Mouse (Mus musculus): Measurements from ENCODE around the gene Satb2. TPM values are rescaled to one million over a fixed set of nuclear protein-coding genes. Genes with fewer than 3 reads are reported as not detected.
"Not testable (repeated sequence)": the region's sequence is repeated elsewhere in the genome, so short reads cannot be mapped to it uniquely, and the experiment has no call there.

The Satb2 gene
- total and polyA plus RNA-seq, 3 experiments: 0.38 TPM; not detected in 2

- H3K27me3 ChIP-seq (ENCODE audit: insufficient read depth, low read length): no peaks in the 10 kb centered on the region
- TF ChIP-seq CTCF (IDR thresholded peaks at IDR 0.05; ENCODE audit: low read depth, low read length) (no peak), TAL1 (conservative IDR thresholded peaks at IDR 0.05; ENCODE audit: low read depth, low read length) (no peak), GATA2 (IDR thresholded peaks at IDR 0.05; ENCODE audit: borderline replicate concordance, low read depth, low read length) (no peak)
- DNase-seq (ENCODE audit: low spot score) (no peak), ATAC-seq (ENCODE audit: extremely low read depth, insufficient number of reproducible peaks, low FRiP score, poor library complexity, severe bottlenecking) (no peak)
- peaks cover 51% of the 10 kb centered on the region for H3K9me3 ChIP-seq (replicated peaks)
- H3K36me3 ChIP-seq (replicated peaks): no peaks in the 10 kb centered on the region
- no peaks in the 10 kb centered on the region for H3K4me1 ChIP-seq (ENCODE audit: insufficient read depth, low read depth, low read length)
- no peak overlapping the region for H3K4me3 ChIP-seq (ENCODE audit: low read depth, low read length)
Observed at GRCm38 (mm10) chr1:56800611-56801010, 177.8 kb downstream of the Satb2 start.

DNA sequence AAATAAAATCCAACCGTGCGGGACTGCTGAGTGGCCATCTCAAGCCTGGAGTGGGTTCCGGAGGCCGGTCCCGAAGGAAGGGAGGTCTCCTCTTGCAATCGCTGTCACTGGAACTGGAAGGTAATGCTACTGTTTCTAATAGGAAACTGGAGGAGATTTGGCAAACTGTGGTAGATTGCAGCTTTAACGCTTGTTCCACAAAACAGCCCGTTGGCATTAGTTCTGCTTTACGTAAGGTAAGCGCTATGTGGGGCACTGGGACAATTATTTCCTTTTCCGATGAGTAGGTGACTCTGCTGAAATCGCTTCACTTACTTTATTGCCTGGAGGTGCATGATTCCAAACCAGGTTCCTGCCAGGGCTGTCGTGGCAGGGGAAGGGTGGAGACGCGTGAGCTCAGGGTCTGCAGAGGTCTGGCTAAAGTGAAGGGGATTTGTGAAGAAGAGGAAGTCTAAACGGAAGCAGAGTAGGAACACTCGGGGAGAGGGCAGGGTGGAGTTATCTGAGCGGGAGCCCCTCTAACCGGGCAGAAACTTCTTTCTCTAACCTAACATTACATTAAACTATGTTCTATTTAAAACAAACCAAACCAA is 183.3 kb downstream of the Satb2 start:
- no peaks in the 10 kb centered on the region for H3K27me3 ChIP-seq (ENCODE audit: insufficient read depth, low read length)
- peaks cover 41% of the 10 kb centered on the region for H3K9me3 ChIP-seq (replicated peaks)
- H3K36me3 ChIP-seq (replicated peaks): no peaks in the 10 kb centered on the region
- no peak for ATAC-seq (ENCODE audit: extremely low read depth, insufficient number of reproducible peaks, low FRiP score, poor library complexity, severe bottlenecking)
- TF ChIP-seq POLR2AphosphoS5 (IDR thresholded peaks at IDR 0.05; ENCODE audit: insufficient replicate concordance, low read depth, low read length) (no peak), CTCF (IDR thresholded peaks at IDR 0.05; ENCODE audit: low read depth, low read length) (no peak), TAL1 (conservative IDR thresholded peaks at IDR 0.05; ENCODE audit: low read depth, low read length) (no peak), GATA1 (IDR thresholded peaks at IDR 0.05; ENCODE audit: borderline replicate concordance, low read length) (no peak)
- no peak for DNase-seq (ENCODE audit: low spot score)
- H3K4me1 ChIP-seq (ENCODE audit: insufficient read depth, low read depth, low read length): no peaks in the 10 kb centered on the region
- no peak overlapping the region for H3K4me3 ChIP-seq (ENCODE audit: low read depth, low read length)

DNA sequence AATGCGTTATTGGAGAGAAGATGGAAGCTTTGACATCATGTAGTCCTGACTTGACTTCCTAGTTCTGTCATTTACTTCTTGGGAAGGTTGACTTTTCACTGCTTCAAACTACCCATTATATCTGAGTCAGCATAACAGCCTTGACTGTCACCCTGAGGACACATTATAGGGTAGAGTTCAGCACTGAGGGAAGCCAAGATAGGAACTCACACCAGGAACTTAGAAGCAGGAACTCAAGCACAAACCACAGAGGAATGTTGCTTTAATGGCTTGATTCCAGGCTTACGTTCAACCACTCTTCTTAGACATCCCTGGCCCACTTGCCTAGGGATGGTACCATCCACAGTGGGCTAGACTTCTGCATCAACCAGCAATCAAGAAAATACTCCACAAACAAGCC is 188.8 kb downstream of the Satb2 start:
- ATAC-seq (ENCODE audit: extremely low read depth, insufficient number of reproducible peaks, low FRiP score, poor library complexity, severe bottlenecking) (no peak), DNase-seq (ENCODE audit: low spot score) (no peak)
- TF ChIP-seq TAL1 (conservative IDR thresholded peaks at IDR 0.05; ENCODE audit: low read depth, low read length) (no peak), GATA2 (IDR thresholded peaks at IDR 0.05; ENCODE audit: borderline replicate concordance, low read depth, low read length) (no peak), GATA1 (IDR thresholded peaks at IDR 0.05; ENCODE audit: borderline replicate concordance, low read length) (no peak), POLR2AphosphoS5 (IDR thresholded peaks at IDR 0.05; ENCODE audit: insufficient replicate concordance, low read depth, low read length) (no peak), CTCF (IDR thresholded peaks at IDR 0.05; ENCODE audit: low read depth, low read length) (no peak)
- H3K4me1 ChIP-seq (ENCODE audit: insufficient read depth, low read depth, low read length): no peaks in the 10 kb centered on the region
- no peaks in the 10 kb centered on the region for H3K36me3 ChIP-seq (replicated peaks)
- no peaks in the 10 kb centered on the region for H3K27me3 ChIP-seq (ENCODE audit: insufficient read depth, low read length)
- no peak overlapping the region for H3K4me3 ChIP-seq (ENCODE audit: low read depth, low read length)
- H3K9me3 ChIP-seq (replicated peaks): peaks cover 38% of the 10 kb centered on the region

DNA sequence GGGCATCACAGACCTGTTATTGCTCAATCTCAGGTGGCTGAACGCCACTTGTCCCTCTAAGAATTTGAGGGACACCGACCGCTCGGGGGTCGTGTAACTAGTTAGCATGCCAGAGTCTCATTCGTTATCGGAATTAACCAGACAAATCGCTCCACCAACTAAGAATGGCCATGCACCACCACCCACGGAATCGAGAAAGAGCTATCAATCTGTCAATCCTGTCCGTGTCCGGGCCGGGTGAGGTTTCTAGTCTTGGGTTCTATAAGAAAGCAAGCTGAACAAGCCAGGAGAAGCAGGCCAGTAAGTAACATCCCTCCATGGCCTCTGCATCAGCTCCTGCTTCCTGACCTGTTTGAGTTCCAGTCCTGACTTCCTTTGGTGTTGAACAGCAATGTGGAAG is 196.3 kb downstream of the Satb2 start:
- H3K4me3 ChIP-seq (ENCODE audit: low read depth, low read length); H3K36me3 ChIP-seq (replicated peaks); H3K4me1 ChIP-seq (ENCODE audit: insufficient read depth, low read depth, low read length); H3K27me3 ChIP-seq (ENCODE audit: insufficient read depth, low read length); DNase-seq (ENCODE audit: low spot score): not testable (repeated sequence)
- peak; percentile 100 for ATAC-seq (ENCODE audit: extremely low read depth, insufficient number of reproducible peaks, low FRiP score, poor library complexity, severe bottlenecking)
- peaks cover 46% of the 10 kb centered on the region for H3K9me3 ChIP-seq (replicated peaks)

GRCm38 (mm10) chr1:56764205-56764604 is 214.2 kb downstream of the Satb2 start:
- no peak for TF ChIP-seq GATA1 (IDR thresholded peaks at IDR 0.05; ENCODE audit: borderline replicate concordance, low read length)
- TF ChIP-seq CTCF (IDR thresholded peaks at IDR 0.05; ENCODE audit: low read depth, low read length): no peak
- no peak for TF ChIP-seq TAL1 (conservative IDR thresholded peaks at IDR 0.05; ENCODE audit: low read depth, low read length)
- no peak for TF ChIP-seq GATA2 (IDR thresholded peaks at IDR 0.05; ENCODE audit: borderline replicate concordance, low read depth, low read length)
- no peak for TF ChIP-seq POLR2AphosphoS5 (IDR thresholded peaks at IDR 0.05; ENCODE audit: insufficient replicate concordance, low read depth, low read length)
- Histone ChIP-seq H3K4me1 (ENCODE audit: insufficient read depth, low read depth, low read length) (no peaks in the 10 kb centered on the region), H3K9me3 (replicated peaks) (peaks cover 20% of the 10 kb centered on the region), H3K4me3 (ENCODE audit: low read depth, low read length) (no peak overlapping the region), H3K27me3 (ENCODE audit: insufficient read depth, low read length) (no peaks in the 10 kb centered on the region), H3K36me3 (replicated peaks) (no peaks in the 10 kb centered on the region)
- no peak for DNase-seq (ENCODE audit: low spot score)
- ATAC-seq (ENCODE audit: extremely low read depth, insufficient number of reproducible peaks, low FRiP score, poor library complexity, severe bottlenecking): no peak

DNA sequence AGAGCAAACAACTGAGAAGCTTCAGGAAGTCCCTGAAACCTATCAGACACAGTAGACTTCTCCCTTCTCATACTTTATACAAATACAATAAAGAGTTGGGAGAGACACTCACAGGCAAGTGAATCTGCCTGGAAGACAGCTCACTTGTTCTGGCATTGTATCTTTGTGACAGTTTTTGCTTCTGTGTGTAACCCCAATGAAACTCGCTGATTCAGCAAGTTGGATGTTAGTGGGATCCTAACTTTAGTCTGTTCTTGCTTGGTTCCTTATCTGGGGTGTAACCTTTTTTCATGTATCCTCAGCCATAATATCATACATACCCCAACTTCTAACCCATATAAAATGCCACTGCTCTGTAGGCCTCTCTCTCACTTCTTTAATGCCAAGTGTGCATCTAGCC is 216.9 kb downstream of the Satb2 start:
- Histone ChIP-seq H3K4me1 (ENCODE audit: insufficient read depth, low read depth, low read length) (no peaks in the 10 kb centered on the region), H3K36me3 (replicated peaks) (no peaks in the 10 kb centered on the region), H3K9me3 (replicated peaks) (peaks cover 22% of the 10 kb centered on the region), H3K27me3 (ENCODE audit: insufficient read depth, low read length) (no peaks in the 10 kb centered on the region), H3K4me3 (ENCODE audit: low read depth, low read length) (no peak overlapping the region)
- TF ChIP-seq CTCF (IDR thresholded peaks at IDR 0.05; ENCODE audit: low read depth, low read length) (no peak), GATA2 (IDR thresholded peaks at IDR 0.05; ENCODE audit: borderline replicate concordance, low read depth, low read length) (no peak), POLR2AphosphoS5 (IDR thresholded peaks at IDR 0.05; ENCODE audit: insufficient replicate concordance, low read depth, low read length) (no peak), TAL1 (conservative IDR thresholded peaks at IDR 0.05; ENCODE audit: low read depth, low read length) (no peak), GATA1 (IDR thresholded peaks at IDR 0.05; ENCODE audit: borderline replicate concordance, low read length) (no peak)
- ATAC-seq (ENCODE audit: extremely low read depth, insufficient number of reproducible peaks, low FRiP score, poor library complexity, severe bottlenecking) (no peak), DNase-seq (ENCODE audit: low spot score) (no peak)

DNA sequence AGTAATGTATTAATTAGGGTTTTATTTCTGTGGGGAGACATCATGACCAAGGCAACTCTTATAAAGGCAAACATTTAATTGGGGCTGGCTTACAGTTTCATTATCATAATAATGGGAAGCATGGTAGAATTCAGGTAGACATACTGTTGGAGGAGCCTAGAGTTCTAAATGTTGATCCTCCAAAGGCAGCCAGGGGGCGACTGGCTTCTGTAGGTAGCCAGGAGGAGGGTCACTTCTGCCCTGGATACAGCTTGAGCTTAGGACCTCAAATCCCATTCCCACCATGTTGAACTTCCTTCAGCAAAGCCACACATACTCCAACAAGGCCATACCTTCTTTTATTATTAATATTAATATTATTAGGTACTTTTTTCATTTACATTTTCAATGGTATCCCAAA is 225.2 kb downstream of the Satb2 start:
- H3K36me3 ChIP-seq (replicated peaks): no peaks in the 10 kb centered on the region
- H3K4me1 ChIP-seq (ENCODE audit: insufficient read depth, low read depth, low read length): no peaks in the 10 kb centered on the region
- H3K27me3 ChIP-seq (ENCODE audit: insufficient read depth, low read length): peaks cover 2% of the 10 kb centered on the region; the same call in 1 of the 2 replicates
- ATAC-seq (ENCODE audit: extremely low read depth, insufficient number of reproducible peaks, low FRiP score, poor library complexity, severe bottlenecking) (no peak), DNase-seq (ENCODE audit: low spot score) (no peak)
- TF ChIP-seq GATA2 (IDR thresholded peaks at IDR 0.05; ENCODE audit: borderline replicate concordance, low read depth, low read length): no peak
- no peak for TF ChIP-seq POLR2AphosphoS5 (IDR thresholded peaks at IDR 0.05; ENCODE audit: insufficient replicate concordance, low read depth, low read length)
- no peak for TF ChIP-seq CTCF (IDR thresholded peaks at IDR 0.05; ENCODE audit: low read depth, low read length)
- no peak for TF ChIP-seq TAL1 (conservative IDR thresholded peaks at IDR 0.05; ENCODE audit: low read depth, low read length)
- no peak for TF ChIP-seq GATA1 (IDR thresholded peaks at IDR 0.05; ENCODE audit: borderline replicate concordance, low read length)
- peaks cover 37% of the 10 kb centered on the region for H3K9me3 ChIP-seq (replicated peaks)
- H3K4me3 ChIP-seq (ENCODE audit: low read depth, low read length): no peak overlapping the region

Data from G1E (cell line).